Mouse (Mus musculus) megakaryocyte, adult 5-6 weeks (primary cell): ENCODE measurements around the gene Otop2. TPM values are rescaled to one million over a fixed set of nuclear protein-coding genes. Genes with fewer than 3 reads are reported as not detected.

Experiments
- ATAC-seq: 2 replicates; pipeline ENCODE4 v1.8.0; 2016; ENCODE audit warnings: mild to moderate bottlenecking, inconsistent platforms; ENCODE audit not compliant: poor library complexity, severe bottlenecking
- total RNA-seq, 2 experiments: library from RNA; stranded (forward) in 1 of 2; stranded (reverse) in 1 of 2; fragments of 153-499, 151-499 nt in 1 of 2; fragments of 221-1000, 200-1000 nt in 1 of 2; gene quantifications; 2 replicates each; pipeline versions ENCODE4 v1.2.3 to v1.2.4; 2015 to 2017

Otop2 gene
- total RNA-seq, 2 experiments from 2014 or later = not detected

- no peak for ATAC-seq
Observed at GRCm38 (mm10) chr11:115341246-115341645, 34.3 kb downstream of the Otop2 start.

- ATAC-seq = no peak
Observed at GRCm38 (mm10) chr11:115341866-115342265, 34.9 kb downstream of the Otop2 start.

- no peak for ATAC-seq
Observed at GRCm38 (mm10) chr11:115344967-115345366, 38.0 kb downstream of the Otop2 start.

- ATAC-seq = no peak
Observed at GRCm38 (mm10) chr11:115345515-115345914, 38.6 kb downstream of the Otop2 start.

GRCm38 (mm10) chr11:115348681-115349248 is 41.8 kb downstream of the Otop2 start:
- ATAC-seq = no peak

- no peak for ATAC-seq
Observed at GRCm38 (mm10) chr11:115349976-115350375, 43.0 kb downstream of the Otop2 start.

GRCm38 (mm10) chr11:115353375-115353774 is 46.4 kb downstream of the Otop2 start:
- no peak for ATAC-seq

- peak; percentile 90 for ATAC-seq
Observed at GRCm38 (mm10) chr11:115354183-115354582, 47.2 kb downstream of the Otop2 start.

GRCm38 (mm10) chr11:115358468-115358867 is 51.5 kb downstream of the Otop2 start:
- ATAC-seq = peak; percentile 56

GRCm38 (mm10) chr11:115359293-115359692 is 52.3 kb downstream of the Otop2 start:
- no peak for ATAC-seq

- peak; percentile 47 for ATAC-seq
Observed at GRCm38 (mm10) chr11:115359726-115360125, 52.8 kb downstream of the Otop2 start.

- no peak for ATAC-seq
Observed at GRCm38 (mm10) chr11:115364136-115364535, 57.2 kb downstream of the Otop2 start.

- no peak for ATAC-seq
Observed at GRCm38 (mm10) chr11:115366039-115366705, 59.2 kb downstream of the Otop2 start.

- no peak for ATAC-seq
Observed at GRCm38 (mm10) chr11:115366706-115367394, 59.9 kb downstream of the Otop2 start.

- peak; percentile 95 for ATAC-seq
Observed at GRCm38 (mm10) chr11:115367395-115367944, 60.5 kb downstream of the Otop2 start, which contains the start of gene Hid1. Gene Hid1 (minus strand): TSS chr11:115367756.

- no peak for ATAC-seq
Observed at GRCm38 (mm10) chr11:115370368-115370767, 63.4 kb downstream of the Otop2 start.

GRCm38 (mm10) chr11:115371354-115371753 is 64.4 kb downstream of the Otop2 start:
- no peak for ATAC-seq

- no peak for ATAC-seq
Observed at GRCm38 (mm10) chr11:115372015-115372414, 65.1 kb downstream of the Otop2 start.

- ATAC-seq = no peak
Observed at GRCm38 (mm10) chr11:115372737-115373136, 65.8 kb downstream of the Otop2 start.

- peak; percentile 68 for ATAC-seq
Observed at GRCm38 (mm10) chr11:115373805-115374694, 67.1 kb downstream of the Otop2 start.
